Mouse (Mus musculus) CH12.LX (cell line): Measurements from ENCODE around the gene Pgm5. TPM values are rescaled to one million over a fixed set of nuclear protein-coding genes. Genes with fewer than 3 reads are reported as not detected.

ENCODE experiments used
- DNase-seq: peaks from one replicate; pipeline ENCODE4 v3.0.0-alpha.2; 2013; ENCODE audit errors: extremely low read depth
- H3K27ac ChIP-seq: 2 replicates; pipeline ENCODE4 v1.5.1; 2012; ENCODE audit warnings: low read depth, mild to moderate bottlenecking, control low read depth, moderate library complexity; ENCODE audit not compliant: insufficient read depth
- H3K27me3 ChIP-seq: replicated peaks from 2 replicates; pipeline ENCODE3; 2012; ENCODE audit warnings: inconsistent platforms
- H3K36me3 ChIP-seq, 2 experiments: replicated peaks in 1 of 2; 2 replicates each; pipeline versions ENCODE3 to v1.6.1; 2012; ENCODE audit warnings: inconsistent platforms in 1 of 2, low read length in 1 of 2, mild to moderate bottlenecking in 1 of 2, mixed read lengths in 1 of 2, moderate library complexity in 1 of 2; ENCODE audit not compliant: control insufficient read depth in 1 of 2, insufficient read depth in 1 of 2
- H3K4me1 ChIP-seq, 2 experiments: 2 replicates each; pipeline ENCODE4 v1.6.1; 2012; ENCODE audit warnings: inconsistent platforms in 1 of 2, moderate library complexity in 1 of 2; ENCODE audit not compliant: insufficient read depth in 2 of 2, control insufficient read depth in 1 of 2
- H3K4me2 ChIP-seq: 2 replicates; pipeline ENCODE4 v1.6.1; 2012; ENCODE audit warnings: low read depth, mild to moderate bottlenecking, control low read depth; ENCODE audit not compliant: poor library complexity, insufficient read depth, severe bottlenecking
- H3K4me3 ChIP-seq, 3 experiments: fragments of 150-350 bp in 1 of 3; sonication (generic) in 1 of 3; replicated peaks in 1 of 3; 2 replicates each; pipeline versions ENCODE3 to v1.5.1; 2011 to 2012; ENCODE audit warnings: low read depth in 2 of 3, low read length in 2 of 3, mild to moderate bottlenecking in 2 of 3, moderate library complexity in 2 of 3, control low read depth in 1 of 3, improper control_type of control experiment in 1 of 3, inconsistent platforms in 1 of 3, mixed read lengths in 1 of 3; ENCODE audit not compliant: poor library complexity in 1 of 3
- H3K79me2 ChIP-seq: replicated peaks from 2 replicates; pipeline ENCODE4 v1.6.1; 2012; ENCODE audit warnings: mild to moderate bottlenecking, moderate library complexity; ENCODE audit not compliant: control insufficient read depth, poor library complexity, insufficient read depth, severe bottlenecking; ENCODE audit errors: extremely low read depth
- H3K9ac ChIP-seq: 2 replicates; pipeline ENCODE4 v1.6.1; 2012; ENCODE audit warnings: low read depth, mild to moderate bottlenecking, control low read depth, moderate library complexity; ENCODE audit not compliant: insufficient read depth
- H3K9me3 ChIP-seq: replicated peaks from 2 replicates; pipeline ENCODE3; 2012; ENCODE audit warnings: low read length, inconsistent platforms, mixed read lengths
- BHLHE40 ChIP-seq: IDR thresholded peaks from 2 replicates; pipeline ENCODE4 v1.6.1; 2011; ENCODE audit warnings: mild to moderate bottlenecking, low read depth, low read length, improper control_type of control experiment
- CHD2 ChIP-seq: IDR thresholded peaks from 2 replicates; pipeline ENCODE4 v1.6.1; 2011; ENCODE audit warnings: low read length, improper control_type of control experiment
- CTCF ChIP-seq, 2 experiments: IDR thresholded peaks in 1 of 2; conservative IDR thresholded peaks in 1 of 2; 2 replicates each; pipeline ENCODE4 v1.5.1; 2011 to 2012; ENCODE audit warnings: low read depth in 2 of 2, low read length in 2 of 2, improper control_type of control experiment in 1 of 2, inconsistent platforms in 1 of 2, mild to moderate bottlenecking in 1 of 2, moderate library complexity in 1 of 2
- E2F4 ChIP-seq: IDR thresholded peaks from 2 replicates; pipeline ENCODE4 v1.6.1; 2011; ENCODE audit warnings: low read depth, low read length, improper control_type of control experiment; ENCODE audit not compliant: insufficient replicate concordance
- ELF1 ChIP-seq: IDR thresholded peaks from 2 replicates; pipeline ENCODE4 v1.6.1; 2014; ENCODE audit warnings: low read depth, mild to moderate bottlenecking, inconsistent platforms, low read length, improper control_type of control experiment
- EP300 ChIP-seq: IDR thresholded peaks from 2 replicates; pipeline ENCODE4 v1.6.1; 2011; ENCODE audit warnings: low read length, improper control_type of control experiment
- ETS1 ChIP-seq: conservative IDR thresholded peaks from 2 replicates; pipeline ENCODE4 v1.6.1; 2012; ENCODE audit warnings: low read depth, mild to moderate bottlenecking, inconsistent platforms, low read length, improper control_type of control experiment, moderate library complexity
- GABPA ChIP-seq: IDR thresholded peaks from 2 replicates; pipeline ENCODE4 v1.6.1; 2012; ENCODE audit warnings: low read depth, low read length, improper control_type of control experiment, inconsistent platforms; ENCODE audit not compliant: insufficient replicate concordance
- JUN ChIP-seq: IDR thresholded peaks from 2 replicates; pipeline ENCODE4 v1.6.1; 2011; ENCODE audit warnings: low read depth, mild to moderate bottlenecking, low read length, improper control_type of control experiment, moderate library complexity; ENCODE audit not compliant: insufficient read depth
- MAFK ChIP-seq: IDR thresholded peaks from 2 replicates; pipeline ENCODE4 v1.6.1; 2011; ENCODE audit warnings: low read length, improper control_type of control experiment; ENCODE audit not compliant: insufficient replicate concordance
- MAZ ChIP-seq: IDR thresholded peaks from 2 replicates; pipeline ENCODE4 v1.6.1; 2012; ENCODE audit warnings: low read depth, mild to moderate bottlenecking, inconsistent platforms, low read length, improper control_type of control experiment, moderate library complexity
- MXI1 ChIP-seq: IDR thresholded peaks from 2 replicates; pipeline ENCODE4 v1.6.1; 2011; ENCODE audit warnings: mild to moderate bottlenecking, low read depth, low read length, improper control_type of control experiment
- NELFE ChIP-seq: IDR thresholded peaks from 2 replicates; pipeline ENCODE4 v1.6.1; 2011; ENCODE audit warnings: low read depth, low read length, improper control_type of control experiment
- NRF1 ChIP-seq: IDR thresholded peaks from 2 replicates; pipeline ENCODE4 v1.6.1; 2014; ENCODE audit warnings: low read depth, mild to moderate bottlenecking, inconsistent platforms, low read length, improper control_type of control experiment, moderate library complexity
- PAX5 ChIP-seq: IDR thresholded peaks from 2 replicates; pipeline ENCODE4 v1.6.1; 2012; ENCODE audit warnings: low read length, inconsistent platforms, mixed read lengths
- POLR2A ChIP-seq: IDR thresholded peaks from 2 replicates; pipeline ENCODE4 v1.6.1; 2011; ENCODE audit warnings: low read depth, mild to moderate bottlenecking, improper control_type of control experiment, low read length
- POLR2AphosphoS2 ChIP-seq: IDR thresholded peaks from 2 replicates; pipeline ENCODE4 v1.6.1; 2011; ENCODE audit warnings: low read depth, low read length, improper control_type of control experiment
- RCOR1 ChIP-seq: conservative IDR thresholded peaks from 2 replicates; pipeline ENCODE4 v1.6.1; 2012; ENCODE audit warnings: low read depth, mild to moderate bottlenecking, inconsistent platforms, low read length, improper control_type of control experiment
- SIN3A ChIP-seq: IDR thresholded peaks from 2 replicates; pipeline ENCODE4 v1.6.1; 2012; ENCODE audit warnings: low read length, improper control_type of control experiment, inconsistent platforms
- TBP ChIP-seq: conservative IDR thresholded peaks from 2 replicates; pipeline ENCODE4 v1.6.1; 2011; ENCODE audit warnings: low read depth, low read length, improper control_type of control experiment
- TCF12 ChIP-seq: IDR thresholded peaks from 2 replicates; pipeline ENCODE4 v1.6.1; 2014; ENCODE audit warnings: low read depth, mild to moderate bottlenecking, inconsistent platforms, low read length, improper control_type of control experiment
- USF1 ChIP-seq: IDR thresholded peaks from 2 replicates; pipeline ENCODE4 v1.6.1; 2014; ENCODE audit warnings: low read depth, mild to moderate bottlenecking, inconsistent platforms, low read length, improper control_type of control experiment
- ZC3H11A ChIP-seq: IDR thresholded peaks from 2 replicates; pipeline ENCODE4 v1.6.1; 2012; ENCODE audit warnings: low read depth, mild to moderate bottlenecking, inconsistent platforms, low read length, improper control_type of control experiment
- ZKSCAN1 ChIP-seq: IDR thresholded peaks from 2 replicates; pipeline ENCODE4 v1.6.1; 2012; ENCODE audit warnings: low read depth, inconsistent platforms, low read length, improper control_type of control experiment, borderline replicate concordance
- ZMIZ1 ChIP-seq: IDR thresholded peaks from 2 replicates; pipeline ENCODE4 v1.6.1; 2012; ENCODE audit warnings: low read depth, mild to moderate bottlenecking, inconsistent platforms, low read length, improper control_type of control experiment
- dilution Hi-C: fragments of 300-500 bp; cut with MboI; formaldehyde crosslinking; loops from 2 replicates; pipeline ENCODE4 v1.14.3; 2020; ENCODE audit warnings: low sequenced_read_pairs; ENCODE audit not compliant: extremely low pct_unique_long_range_greater_than_20kb, extremely low pct_ligation_motif_present
- in situ Hi-C: fragments of 300-500 bp; cut with MboI; formaldehyde crosslinking; loops from 3 replicates; pipeline ENCODE4 v1.14.3; 2019; ENCODE audit warnings: low sequenced_read_pairs, low pct_ligation_motif_present, low pct_unique_long_range_greater_than_20kb, mixed read lengths
- polyA plus RNA-seq: library from polyadenylated mRNA; unstranded; fragments of >175 nt; gene quantifications from 2 replicates; pipeline ENCODE4 v1.2.1, GENCODE M21; 2012; ENCODE audit warnings: low read depth; ENCODE audit not compliant: insufficient read length
- total RNA-seq, 2 experiments: library from RNA; depleted of rRNA; stranded (reverse); fragments of 300-350 nt in 1 of 2; fragments of >200 nt in 1 of 2; gene quantifications; 2 replicates each; pipeline ENCODE4 v1.2.3; 2012 to 2014

Pgm5 gene
- total and polyA plus RNA-seq, 3 experiments = not detected

GRCm38 (mm10) chr19:24848844-24849243, 12.8 kb downstream of the Pgm5 start:
- H3K4me1 ChIP-seq = no peaks in the 10 kb centered on the region
- no peak for DNase-seq
- H3K79me2 ChIP-seq = no peaks in the 10 kb centered on the region
- TF ChIP-seq ELF1 = no peak
- TF ChIP-seq USF1 = no peak
- TF ChIP-seq CHD2 = no peak
- TF ChIP-seq CTCF (conservative IDR thresholded peaks at IDR 0.05 in 1 of 2, IDR thresholded peaks at IDR 0.05 in 1 of 2; ENCODE audit: low read depth in 2 of 2, low read length in 2 of 2) = no peak
- TF ChIP-seq ZKSCAN1 = no peak
- no peak for TF ChIP-seq ETS1
- TF ChIP-seq E2F4 = no peak
- H3K9me3 ChIP-seq = no peaks in the 10 kb centered on the region
- H3K36me3 ChIP-seq = no peaks in the 10 kb centered on the region
- in situ Hi-C loops (no loop called here), dilution Hi-C loops (no loop called here)
- no peak overlapping the region for H3K27ac ChIP-seq
- H3K4me2 ChIP-seq = no peak overlapping the region
- H3K9ac ChIP-seq = no peak overlapping the region
- no peaks in the 10 kb centered on the region for H3K27me3 ChIP-seq
- H3K4me3 ChIP-seq = no peak overlapping the region

GRCm38 (mm10) chr19:24848345-24848744, 13.3 kb downstream of the Pgm5 start:
- Histone ChIP-seq H3K36me3 (no peaks in the 10 kb centered on the region), H3K4me1 (no peaks in the 10 kb centered on the region), H3K9ac (no peak overlapping the region), H3K27me3 (no peaks in the 10 kb centered on the region), H3K4me3 (no peak overlapping the region), H3K79me2 (no peaks in the 10 kb centered on the region), H3K27ac (no peak overlapping the region), H3K4me2 (no peak overlapping the region), H3K9me3 (no peaks in the 10 kb centered on the region)
- no peak for DNase-seq
- in situ Hi-C loops = no loop called here
- dilution Hi-C loops = no loop called here
- no peak for TF ChIP-seq ZC3H11A
- no peak for TF ChIP-seq ETS1
- no peak for TF ChIP-seq MAFK
- no peak for TF ChIP-seq POLR2A
- TF ChIP-seq BHLHE40 = no peak
- TF ChIP-seq RCOR1 = no peak
- TF ChIP-seq PAX5 = no peak
- TF ChIP-seq GABPA = no peak
- no peak for TF ChIP-seq ZMIZ1
- TF ChIP-seq MAZ = no peak
- TF ChIP-seq TCF12 = no peak
- TF ChIP-seq MXI1 = no peak
- no peak for TF ChIP-seq NELFE
- TF ChIP-seq EP300 = no peak
- no peak for TF ChIP-seq JUN
- TF ChIP-seq TBP = no peak
- TF ChIP-seq POLR2AphosphoS2 = no peak
- TF ChIP-seq NRF1 = no peak
- TF ChIP-seq SIN3A = no peak
- TF ChIP-seq E2F4 = no peak
